Mouse (Mus musculus) liver, postnatal 0 days (tissue): Measurements from ENCODE around the gene Fbxw4.

ENCODE experiments used
- CTCF ChIP-seq: sonication (generic); IDR thresholded peaks from 2 replicates; pipeline ENCODE4 v1.5.1; 2016; ENCODE audit warnings: antibody characterized with exemption, low read depth
- EP300 ChIP-seq: IDR thresholded peaks from 2 replicates; pipeline ENCODE4 v1.6.1; 2016; ENCODE audit warnings: antibody characterized with exemption, low read depth, mild to moderate bottlenecking

DNA sequence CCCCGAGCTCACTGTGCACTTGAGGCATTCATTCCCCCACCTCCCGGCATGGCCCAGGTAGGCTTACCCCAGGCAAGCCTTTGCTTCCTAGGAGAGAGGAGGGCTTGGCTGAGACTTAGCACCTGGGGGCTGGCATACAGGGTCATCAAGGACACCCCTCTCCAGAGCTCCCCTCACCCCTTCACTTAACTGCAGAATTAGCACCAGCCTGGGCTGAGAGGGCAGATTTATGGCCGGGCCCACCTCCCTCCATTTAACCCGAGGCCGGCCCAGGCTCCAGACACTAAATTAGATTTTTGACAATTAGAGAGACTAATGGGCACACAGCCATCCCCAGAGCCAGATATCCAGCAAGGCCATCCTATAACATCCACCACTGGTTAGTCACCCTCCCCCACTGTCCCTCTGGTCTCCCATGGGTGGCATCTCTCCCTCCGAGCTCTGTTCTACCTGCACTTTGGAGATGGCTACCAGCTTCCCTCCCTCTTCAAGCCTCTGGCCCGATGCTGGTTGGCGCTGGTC, 124.8 kb downstream of the Fbxw4 start:
- no peak for TF ChIP-seq EP300
- no peak for TF ChIP-seq CTCF
